9 mouse cellular contexts compared by ENCODE assay signal in the genomic region with DNA sequence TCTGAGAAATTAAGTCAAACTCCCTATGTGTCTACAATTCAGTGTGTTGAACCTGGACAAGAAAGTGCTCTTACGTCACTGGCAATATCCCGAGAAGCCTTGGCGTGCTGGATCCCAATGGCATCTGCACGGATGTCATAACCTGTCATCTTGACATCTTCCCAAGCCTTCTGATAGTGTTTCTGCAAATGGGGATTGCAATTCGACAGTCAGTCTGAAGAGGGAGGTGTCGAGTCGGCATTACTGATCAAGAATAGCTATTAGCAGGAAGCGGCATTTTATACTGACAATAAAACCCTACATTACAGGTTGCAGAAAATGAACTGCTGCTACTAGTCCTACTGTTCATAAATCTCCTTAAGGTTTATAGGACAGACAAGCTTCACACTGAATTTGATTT.
A peak's percentile ranks its signal among the peaks of the same experiment; 100 is the strongest.
DNase-seq lines count a peak whose midpoint lies in the region; ATAC-seq and TF ChIP-seq lines count a peak whose summit lies in the region.
"Had no signal": no experiment of that assay in that cellular context is flagged by ENCODE, and none has a peak within 500 bp of the region (broad histone marks: within the 10 kb centered on the region; RNA-seq: fewer than 3 reads in every experiment).

No protein-coding gene starts in this region.

- H3K27me3 ChIP-seq in kidney, postnatal 0 days (ENCODE audit: insufficient read depth, low read length) = no peaks in the 10 kb centered on the region
- no peaks in the 10 kb centered on the region for H3K27me3 ChIP-seq in kidney, embryonic 15.5 days
- no peaks in the 10 kb centered on the region for H3K27me3 ChIP-seq in midbrain, postnatal 0 days (ENCODE audit: insufficient read depth, low read length)
- H3K27me3 ChIP-seq in heart, embryonic 10.5 days (ENCODE audit: insufficient read depth, poor library complexity, severe bottlenecking) = no peaks in the 10 kb centered on the region
- H3K27me3 ChIP-seq: lung, embryonic 15.5 days had no signal

- no peak for ATAC-seq in kidney, postnatal 0 days (replicated peaks; ENCODE audit: low FRiP score, low read depth)
- no peak for ATAC-seq in kidney, embryonic 15.5 days (replicated peaks; ENCODE audit: low FRiP score)
- peak; percentile 78 for ATAC-seq in granulocyte monocyte progenitor cell, adult 5-6 weeks (replicated peaks; ENCODE audit: poor library complexity, severe bottlenecking)
- no peak for ATAC-seq in midbrain, postnatal 0 days (ENCODE audit: low FRiP score)

- H3K4me2 ChIP-seq in kidney, postnatal 0 days (ENCODE audit: low read length) = no peak overlapping the region
- H3K4me2 ChIP-seq in kidney, embryonic 15.5 days = no peak overlapping the region
- H3K4me2 ChIP-seq in midbrain, postnatal 0 days (ENCODE audit: low read depth, low read length, poor library complexity, severe bottlenecking) = no peak overlapping the region
- H3K4me2 ChIP-seq: lung, embryonic 15.5 days had no signal

- H3K4me1 ChIP-seq in kidney, postnatal 0 days (replicated peaks; ENCODE audit: insufficient read depth, low read length) = no peaks in the 10 kb centered on the region
- H3K4me1 ChIP-seq in kidney, embryonic 15.5 days = no peaks in the 10 kb centered on the region
- H3K4me1 ChIP-seq in midbrain, postnatal 0 days (ENCODE audit: insufficient read depth, low read length) = no peaks in the 10 kb centered on the region
- H3K4me1 ChIP-seq in heart, embryonic 10.5 days = no peaks in the 10 kb centered on the region
- H3K4me1 ChIP-seq: lung, embryonic 15.5 days had no signal

- H3K36me3 ChIP-seq in kidney, postnatal 0 days (ENCODE audit: insufficient read depth, low read length) = no peaks in the 10 kb centered on the region
- H3K36me3 ChIP-seq in kidney, embryonic 15.5 days = no peaks in the 10 kb centered on the region
- H3K36me3 ChIP-seq in midbrain, postnatal 0 days (ENCODE audit: insufficient read depth, low read length) = no peaks in the 10 kb centered on the region
- no peaks in the 10 kb centered on the region for H3K36me3 ChIP-seq in heart, embryonic 10.5 days
- H3K36me3 ChIP-seq: lung, embryonic 15.5 days had no signal

- no peaks in the 10 kb centered on the region for H3K9me3 ChIP-seq in kidney, postnatal 0 days (replicated peaks; ENCODE audit: low read length)
- no peaks in the 10 kb centered on the region for H3K9me3 ChIP-seq in kidney, embryonic 15.5 days (replicated peaks)
- no peaks in the 10 kb centered on the region for H3K9me3 ChIP-seq in midbrain, postnatal 0 days (ENCODE audit: low read length)
- H3K9me3 ChIP-seq in heart, embryonic 10.5 days = no peaks in the 10 kb centered on the region
- H3K9me3 ChIP-seq: lung, embryonic 15.5 days had no signal

- WGBS in kidney, postnatal 0 days = 50% methylated on average over 8 of the region's 8 CpGs
- WGBS in kidney, embryonic 15.5 days = 55% methylated on average over 8 of the region's 8 CpGs
- 28% methylated on average over 8 of the region's 8 CpGs for WGBS in midbrain, postnatal 0 days
- 56% methylated on average over 8 of the region's 8 CpGs for WGBS in heart, embryonic 10.5 days

- no peak overlapping the region for H3K4me3 ChIP-seq in kidney, postnatal 0 days (replicated peaks; ENCODE audit: low read depth, low read length)
- H3K4me3 ChIP-seq in kidney, embryonic 15.5 days (replicated peaks) = no peak overlapping the region
- H3K4me3 ChIP-seq in midbrain, postnatal 0 days (ENCODE audit: low read depth, low read length) = no peak overlapping the region
- H3K4me3 ChIP-seq in heart, embryonic 10.5 days = no peak overlapping the region
- H3K4me3 ChIP-seq: lung, embryonic 15.5 days had no signal

- H3K9ac ChIP-seq in kidney, postnatal 0 days (ENCODE audit: low read depth, low read length) = no peak overlapping the region
- no peak overlapping the region for H3K9ac ChIP-seq in kidney, embryonic 15.5 days
- H3K9ac ChIP-seq in midbrain, postnatal 0 days (replicated peaks; ENCODE audit: low read length, poor library complexity, severe bottlenecking) = no peak overlapping the region
- H3K9ac ChIP-seq: lung, embryonic 15.5 days had no signal

- TF ChIP-seq CTCF in kidney, postnatal 0 days (IDR thresholded peaks at IDR 0.05; ENCODE audit: low read depth) = peak; percentile 62
- TF ChIP-seq CTCF in midbrain, postnatal 0 days (IDR thresholded peaks at IDR 0.05) = peak; percentile 79

- DNase-seq in kidney, postnatal 0 days (ENCODE audit: low spot score) = peak; percentile 61
- peak; percentile 51 for DNase-seq in ES-CJ7 (ENCODE audit: low read depth, low spot score)
- DNase-seq in c-Kit-positive CD71-positive TER-119-negative erythroid progenitor cells, embryonic 14.5 days (ENCODE audit: low read depth) = peak; percentile 27
- DNase-seq in midbrain, postnatal 0 days (ENCODE audit: low spot score) = peak; percentile 69
- DNase-seq in left cerebral cortex, adult 9 months (ENCODE audit: low spot score in 2 of 2) = no peak
- DNase-seq in heart, embryonic 10.5 days (ENCODE audit: low spot score) = no peak

- H3K27ac ChIP-seq in kidney, postnatal 0 days = no peak overlapping the region
- H3K27ac ChIP-seq in kidney, embryonic 15.5 days = no peak overlapping the region
- H3K27ac ChIP-seq in midbrain, postnatal 0 days (ENCODE audit: low read depth, low read length) = no peak overlapping the region
- H3K27ac ChIP-seq in heart, embryonic 10.5 days = no peak overlapping the region
- H3K27ac ChIP-seq: lung, embryonic 15.5 days had no signal

Comparison
In these comparisons a context has a peak if more than half of its experiments do, and no peak if none do; other contexts are left out.
1. DNase-seq: peak in kidney, postnatal 0 days (single experiment), ES-CJ7 (single experiment), c-Kit-positive CD71-positive TER-119-negative erythroid progenitor cells, embryonic 14.5 days (single experiment) and midbrain, postnatal 0 days (single experiment); none in left cerebral cortex, adult 9 months (0 of 2) and heart, embryonic 10.5 days (single experiment).